Mouse (Mus musculus) heart, embryonic 12.5 days (tissue): ENCODE measurements around the gene Ttc39b. TPM values are rescaled to one million over a fixed set of nuclear protein-coding genes. Genes with fewer than 3 reads are reported as not detected.

Experiments used
- ATAC-seq: fragments of 200-750 bp; cut with Nextera tagmentation; 2 replicates; pipeline ENCODE4 v1.8.0; 2017; ENCODE audit warnings: moderate TSS enrichment, moderate library complexity; ENCODE audit not compliant: insufficient number of reproducible peaks, low FRiP score
- H3K27ac ChIP-seq: fragments of 300-500 bp; sonication (generic); 2 replicates; pipeline ENCODE4 v1.5.1; 2016; ENCODE audit warnings: mild to moderate bottlenecking, moderate library complexity; ENCODE audit not compliant: poor library complexity, severe bottlenecking
- H3K27me3 ChIP-seq: fragments of 300-500 bp; sonication (generic); replicated peaks from 2 replicates; pipeline ENCODE4 v1.6.1; 2016; ENCODE audit warnings: mild to moderate bottlenecking, moderate library complexity
- H3K36me3 ChIP-seq: fragments of 300-500 bp; sonication (generic); 2 replicates; pipeline ENCODE4 v1.6.1; 2016; ENCODE audit warnings: mild to moderate bottlenecking, moderate library complexity
- H3K4me1 ChIP-seq: fragments of 300-500 bp; sonication (generic); replicated peaks from 2 replicates; pipeline ENCODE4 v1.6.1; 2016; ENCODE audit warnings: mild to moderate bottlenecking
- H3K4me2 ChIP-seq: fragments of 300-500 bp; sonication (generic); 2 replicates; pipeline ENCODE4 v1.6.1; 2016; ENCODE audit warnings: mild to moderate bottlenecking, moderate library complexity
- H3K4me3 ChIP-seq: fragments of 300-500 bp; sonication (generic); 2 replicates; pipeline ENCODE4 v1.5.1; 2016; ENCODE audit warnings: mild to moderate bottlenecking
- H3K9ac ChIP-seq: fragments of 300-500 bp; sonication (generic); 2 replicates; pipeline ENCODE4 v1.6.1; 2016; ENCODE audit warnings: mild to moderate bottlenecking, moderate library complexity
- H3K9me3 ChIP-seq: fragments of 300-500 bp; sonication (generic); replicated peaks from 2 replicates; pipeline ENCODE4 v1.6.1; 2016; ENCODE audit warnings: mild to moderate bottlenecking, moderate library complexity
- WGBS: fragments of 180-500 bp; shearing (Covaris S2); methylation state at CpG from one replicate; pipeline ENCODE4 v1.1.7; 2016; 5-methylcytosine and 5-hydroxymethylcytosine counted together
- polyA plus RNA-seq: library from polyadenylated mRNA; unstranded; fragments of >200 nt; fragmentation: Nextera tagmentation; extraction: Ambion mirVana; gene quantifications from 2 replicates; pipeline ENCODE4 v1.2.1, GENCODE M21; 2016

The Ttc39b gene
- 1.2 and 2.2 TPM in 2 replicates for polyA plus RNA-seq

GRCm38 (mm10) chr4:83323910-83324684, at the start of gene Ttc39b:
Gene Ttc39b, minus strand, starts transcription at chr4:83324255.
- Histone ChIP-seq H3K27ac (peak within 1 kb of the TSS; percentile 30; the same call in 1 of the 2 replicates), H3K9ac (peak within 1 kb of the TSS; percentile 67), H3K36me3 (no peaks in the 10 kb centered on the region), H3K4me1 (peaks cover 3% of the 10 kb centered on the region), H3K9me3 (no peaks in the 10 kb centered on the region), H3K4me2 (peak within 1 kb of the TSS; percentile 91), H3K4me3 (peak within 1 kb of the TSS; percentile 68), H3K27me3 (peaks cover 5% of the 10 kb centered on the region)
- peak; percentile 97 for ATAC-seq
- WGBS: under 1% methylated on average over 59 of the region's 59 CpGs

- no peaks in the 10 kb centered on the region for H3K4me1 ChIP-seq
- no peaks in the 10 kb centered on the region; the same call in 1 of the 2 replicates for H3K27me3 ChIP-seq
- no peak overlapping the region for H3K9ac ChIP-seq
- H3K9me3 ChIP-seq: no peaks in the 10 kb centered on the region
- H3K4me3 ChIP-seq: no peak overlapping the region
- H3K36me3 ChIP-seq: no peaks in the 10 kb centered on the region
- no peak for ATAC-seq
- H3K27ac ChIP-seq: no peak overlapping the region
- WGBS: 68% methylated on average over 4 of the region's 4 CpGs
- no peak overlapping the region for H3K4me2 ChIP-seq
Measured at GRCm38 (mm10) chr4:83373381-83373780, 49.3 kb upstream of the Ttc39b start.

GRCm38 (mm10) chr4:83357738-83358137, 33.7 kb upstream of the Ttc39b start:
- no peak overlapping the region for H3K4me3 ChIP-seq

GRCm38 (mm10) chr4:83354786-83355185, 30.7 kb upstream of the Ttc39b start:
- Histone ChIP-seq H3K4me3 (no peak overlapping the region), H3K36me3 (no peaks in the 10 kb centered on the region), H3K4me1 (peaks cover 7% of the 10 kb centered on the region), H3K4me2 (no peak overlapping the region), H3K27me3 (peaks cover 24% of the 10 kb centered on the region), H3K9ac (no peak overlapping the region), H3K9me3 (peaks cover 10% of the 10 kb centered on the region), H3K27ac (no peak overlapping the region)
- ATAC-seq: no peak
- WGBS: 71% methylated on average over 2 of the region's 2 CpGs

More at GRCm38 (mm10) chr4:83357738-83358137, 33.7 kb upstream of the Ttc39b start:
- no peak for ATAC-seq
- Histone ChIP-seq H3K9me3 (peaks cover 15% of the 10 kb centered on the region), H3K27me3 (0 out of 2 replicates have a peak, but pooled peaks cover 8% of the 10 kb centered on the region), H3K36me3 (no peaks in the 10 kb centered on the region), H3K4me2 (no peak overlapping the region), H3K4me1 (peaks cover 7% of the 10 kb centered on the region), H3K27ac (no peak overlapping the region), H3K9ac (no peak overlapping the region)
- WGBS: 81% methylated on average over 1 of the region's 1 CpGs

- peak; percentile 51; the same call in 1 of the 2 replicates for ATAC-seq
- Histone ChIP-seq H3K9ac (no peak overlapping the region), H3K4me1 (peaks cover 7% of the 10 kb centered on the region), H3K9me3 (peaks cover 10% of the 10 kb centered on the region), H3K27ac (no peak overlapping the region), H3K36me3 (no peaks in the 10 kb centered on the region), H3K4me2 (no peak overlapping the region), H3K27me3 (peaks cover 24% of the 10 kb centered on the region), H3K4me3 (no peak overlapping the region)
- WGBS: 27% methylated on average over 6 of the region's 6 CpGs
Measured at GRCm38 (mm10) chr4:83353949-83354348, 29.9 kb upstream of the Ttc39b start.

GRCm38 (mm10) chr4:83353276-83353675, 29.2 kb upstream of the Ttc39b start:
- Histone ChIP-seq H3K9ac (no peak overlapping the region), H3K36me3 (no peaks in the 10 kb centered on the region), H3K27me3 (peaks cover 24% of the 10 kb centered on the region), H3K4me3 (no peak overlapping the region), H3K9me3 (peaks cover 10% of the 10 kb centered on the region), H3K4me2 (no peak overlapping the region), H3K4me1 (peaks cover 7% of the 10 kb centered on the region), H3K27ac (no peak overlapping the region)
- 86% methylated on average over 12 of the region's 12 CpGs for WGBS
- ATAC-seq: no peak

GRCm38 (mm10) chr4:83350719-83351118, 26.7 kb upstream of the Ttc39b start:
- H3K36me3 ChIP-seq: no peaks in the 10 kb centered on the region
- H3K9me3 ChIP-seq: 0 out of 2 replicates have a peak, but pooled peaks cover 3% of the 10 kb centered on the region
- no peak overlapping the region for H3K4me2 ChIP-seq
- peak; percentile 57 for ATAC-seq
- H3K9ac ChIP-seq: no peak overlapping the region
- H3K4me1 ChIP-seq: peaks cover 7% of the 10 kb centered on the region
- H3K4me3 ChIP-seq: no peak overlapping the region
- H3K27ac ChIP-seq: no peak overlapping the region
- peaks cover 24% of the 10 kb centered on the region for H3K27me3 ChIP-seq
- WGBS: 52% methylated on average over 6 of the region's 6 CpGs

- Histone ChIP-seq H3K9ac (no peak overlapping the region), H3K9me3 (0 out of 2 replicates have a peak, but pooled peaks cover 3% of the 10 kb centered on the region), H3K4me3 (no peak overlapping the region), H3K4me1 (peaks cover 3% of the 10 kb centered on the region), H3K27me3 (peaks cover 19% of the 10 kb centered on the region), H3K27ac (no peak overlapping the region), H3K4me2 (no peak overlapping the region), H3K36me3 (no peaks in the 10 kb centered on the region)
- ATAC-seq: no peak
- WGBS: 83% methylated on average over 1 of the region's 1 CpGs
Measured at GRCm38 (mm10) chr4:83348970-83349369, 24.9 kb upstream of the Ttc39b start.

- WGBS: 68% methylated on average over 2 of the region's 2 CpGs
- no peak for ATAC-seq
Measured at GRCm38 (mm10) chr4:83343895-83344294, 19.8 kb upstream of the Ttc39b start.

GRCm38 (mm10) chr4:83343146-83343823, 19.2 kb upstream of the Ttc39b start:
- ATAC-seq: no peak
- no peak overlapping the region for H3K27ac ChIP-seq
- 71% methylated on average over 9 of the region's 9 CpGs for WGBS
- H3K27me3 ChIP-seq: no peaks in the 10 kb centered on the region
- no peaks in the 10 kb centered on the region for H3K36me3 ChIP-seq
- no peak overlapping the region for H3K4me3 ChIP-seq
- no peak overlapping the region for H3K4me2 ChIP-seq
- peaks cover 9% of the 10 kb centered on the region for H3K4me1 ChIP-seq
- no peak overlapping the region for H3K9ac ChIP-seq
- H3K9me3 ChIP-seq: 0 out of 2 replicates have a peak, but pooled peaks cover 3% of the 10 kb centered on the region

More at GRCm38 (mm10) chr4:83343895-83344294, 19.8 kb upstream of the Ttc39b start:
- Histone ChIP-seq H3K9me3 (0 out of 2 replicates have a peak, but pooled peaks cover 3% of the 10 kb centered on the region), H3K27ac (no peak overlapping the region), H3K4me2 (no peak overlapping the region), H3K36me3 (no peaks in the 10 kb centered on the region), H3K4me1 (peaks cover 9% of the 10 kb centered on the region), H3K4me3 (no peak overlapping the region), H3K27me3 (no peaks in the 10 kb centered on the region), H3K9ac (no peak overlapping the region)
